Mouse (Mus musculus) midbrain, postnatal 0 days (tissue): ENCODE measurements around the gene Mthfd1l. TPM values are rescaled to one million over a fixed set of nuclear protein-coding genes. Genes with fewer than 3 reads are reported as not detected.
"Not testable (repeated sequence)": the region's sequence is repeated elsewhere in the genome, so short reads cannot be mapped to it uniquely, and the experiment has no call there.

ENCODE experiments used
- ATAC-seq: fragments of 200-750 bp; cut with Nextera tagmentation; 2 replicates; pipeline ENCODE4 v1.8.0; 2017; ENCODE audit warnings: moderate number of reproducible peaks, mild to moderate bottlenecking, moderate TSS enrichment, moderate library complexity; ENCODE audit not compliant: low FRiP score
- DNase-seq: peaks from one replicate; pipeline ENCODE4 v3.0.0-alpha.2; 2015; ENCODE audit warnings: low spot score
- H3K27ac ChIP-seq: fragments of 300-500 bp; sonication (generic); 2 replicates; pipeline ENCODE4 v1.5.1; 2014; ENCODE audit warnings: low read depth, mild to moderate bottlenecking, low read length, mixed read lengths
- H3K27me3 ChIP-seq: fragments of 300-500 bp; sonication (generic); 2 replicates; pipeline ENCODE4 v1.6.1; 2014; ENCODE audit warnings: low read length, control low read depth, mixed read lengths; ENCODE audit not compliant: insufficient read depth
- H3K36me3 ChIP-seq: fragments of 300-500 bp; sonication (generic); 2 replicates; pipeline ENCODE4 v1.6.1; 2014; ENCODE audit warnings: low read length, control low read depth, mixed read lengths; ENCODE audit not compliant: insufficient read depth
- H3K4me1 ChIP-seq: fragments of 300-500 bp; sonication (generic); 2 replicates; pipeline ENCODE4 v1.6.1; 2014; ENCODE audit warnings: mild to moderate bottlenecking, control low read depth, antibody characterized with exemption, low read length, mixed read lengths; ENCODE audit not compliant: insufficient read depth
- H3K4me2 ChIP-seq: fragments of 300-500 bp; sonication (generic); 2 replicates; pipeline ENCODE4 v1.6.1; 2014; ENCODE audit warnings: low read depth, mild to moderate bottlenecking, low read length, mixed read lengths; ENCODE audit not compliant: poor library complexity, severe bottlenecking
- H3K4me3 ChIP-seq: fragments of 300-500 bp; sonication (generic); 2 replicates; pipeline ENCODE4 v1.5.1; 2014; ENCODE audit warnings: low read depth, mild to moderate bottlenecking, low read length, moderate library complexity
- H3K9ac ChIP-seq: fragments of 300-500 bp; sonication (generic); replicated peaks from 2 replicates; pipeline ENCODE4 v1.6.1; 2014; ENCODE audit warnings: mild to moderate bottlenecking, low read length, moderate library complexity, mixed read lengths; ENCODE audit not compliant: poor library complexity, severe bottlenecking
- H3K9me3 ChIP-seq: fragments of 300-500 bp; sonication (generic); 2 replicates; pipeline ENCODE4 v1.6.1; 2016; ENCODE audit warnings: low read length, control low read depth
- CTCF ChIP-seq: IDR thresholded peaks from 2 replicates; pipeline ENCODE4 v1.5.1; 2016; ENCODE audit warnings: antibody characterized with exemption, mild to moderate bottlenecking
- WGBS: fragments of 180-500 bp; shearing (Covaris S2); extraction: QIAGEN DNeasy Blood & Tissue Kit; methylation state at CpG from one replicate; pipeline ENCODE4 v1.1.7; 2014; 5-methylcytosine and 5-hydroxymethylcytosine counted together
- polyA plus RNA-seq: library from polyadenylated mRNA; unstranded; fragments of >200 nt; fragmentation: Nextera tagmentation; extraction: Ambion mirVana; gene quantifications from 2 replicates; pipeline ENCODE4 v1.2.1, GENCODE M21; 2015
- total RNA-seq: library from RNA; depleted of rRNA; stranded (reverse); fragments of >200 nt; gene quantifications from 2 replicates; pipeline ENCODE4 v1.2.3, GENCODE M21; 2014

Mthfd1l gene
- total and polyA plus RNA-seq, 2 experiments from 2014 or later: 7.9 to 9.2 TPM

DNA sequence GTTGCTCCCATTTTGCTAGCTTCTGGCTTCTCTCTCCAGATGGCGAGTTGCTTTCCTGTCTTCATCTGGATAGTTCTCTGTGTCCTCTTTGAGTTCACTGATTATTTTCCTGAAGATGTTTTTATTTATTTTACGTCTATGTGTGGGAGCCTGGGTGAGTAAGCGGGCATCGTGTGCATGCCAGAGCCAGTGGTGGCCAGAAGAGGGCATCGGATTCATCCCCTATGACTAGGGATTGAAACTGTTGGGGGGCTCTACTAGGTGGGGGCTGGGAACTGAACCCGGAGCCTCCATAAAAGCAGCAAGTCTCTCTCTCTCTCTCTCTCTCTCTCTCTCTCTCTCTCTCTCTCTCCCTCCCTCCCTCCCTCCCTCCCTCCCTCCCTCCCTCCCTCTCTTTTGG is 227.0 kb downstream of the Mthfd1l start:
- no peak overlapping the region for H3K4me2 ChIP-seq
- 82% methylated on average over 6 of the region's 6 CpGs for WGBS

DNA sequence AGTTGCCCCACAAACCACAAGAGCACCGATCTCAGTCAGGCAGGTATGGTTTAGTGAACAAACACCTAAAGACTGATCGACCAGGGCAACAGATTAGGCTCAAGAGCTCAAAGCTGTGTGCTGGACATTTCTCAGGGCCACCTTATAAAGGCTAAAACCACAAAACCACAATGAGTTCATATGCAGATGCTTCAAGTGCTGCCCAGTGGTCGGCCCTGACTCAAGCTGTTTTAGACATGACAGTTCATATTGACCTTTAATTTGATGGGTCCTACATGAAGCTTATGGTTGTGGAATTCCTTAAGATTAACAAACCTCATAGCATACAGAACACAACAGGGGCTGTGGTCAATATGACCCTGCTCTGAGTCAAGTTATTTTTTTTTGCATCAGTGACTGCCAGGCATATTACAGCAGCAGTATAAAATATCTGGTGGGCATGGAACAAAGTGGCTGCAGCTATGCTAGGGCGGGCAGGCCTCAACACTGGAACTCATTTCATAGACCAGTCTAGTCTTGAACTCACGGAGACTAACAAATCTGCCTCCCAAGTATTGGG is 227.7 kb downstream of the Mthfd1l start:
- Histone ChIP-seq H3K36me3 (no peaks in the 10 kb centered on the region), H3K9ac (no peak overlapping the region), H3K4me2 (no peak overlapping the region), H3K27ac (no peak overlapping the region), H3K9me3 (no peaks in the 10 kb centered on the region), H3K27me3 (no peaks in the 10 kb centered on the region), H3K4me3 (no peak overlapping the region), H3K4me1 (no peaks in the 10 kb centered on the region)
- TF ChIP-seq CTCF: no peak
- ATAC-seq (no peak), DNase-seq (no peak)
- WGBS: 86% methylated on average over 5 of the region's 5 CpGs

More for the DNA sequence above, 227.0 kb downstream of the Mthfd1l start:
- Histone ChIP-seq H3K9me3 (no peaks in the 10 kb centered on the region), H3K9ac (no peak overlapping the region), H3K4me3 (no peak overlapping the region), H3K36me3 (no peaks in the 10 kb centered on the region), H3K27ac (no peak overlapping the region), H3K27me3 (no peaks in the 10 kb centered on the region), H3K4me1 (no peaks in the 10 kb centered on the region)
- no peak for TF ChIP-seq CTCF
- DNase-seq (no peak), ATAC-seq (no peak)

DNA sequence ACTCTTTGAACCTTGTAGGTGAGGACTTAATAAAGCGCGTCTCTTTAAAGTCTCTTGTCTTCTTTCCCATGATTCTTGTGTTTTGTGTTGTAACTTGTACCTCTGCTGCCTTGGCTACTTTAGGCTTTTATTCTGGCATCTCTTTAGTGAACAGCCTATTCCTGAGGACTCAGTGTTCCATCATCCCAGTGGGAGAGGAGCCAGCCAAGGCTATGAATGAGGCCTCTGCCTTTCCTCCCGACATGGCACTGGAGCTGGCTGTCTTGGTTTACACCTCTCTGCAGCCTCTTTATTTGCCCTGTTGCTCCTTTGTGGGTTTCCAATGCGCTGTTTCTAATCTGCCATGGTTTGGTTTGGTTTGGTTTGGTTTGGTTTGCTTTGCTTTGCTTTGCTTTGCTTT is 228.2 kb downstream of the Mthfd1l start:
- no peak for TF ChIP-seq CTCF
- H3K9ac ChIP-seq: no peak overlapping the region
- no peaks in the 10 kb centered on the region for H3K36me3 ChIP-seq
- ATAC-seq (no peak), DNase-seq (no peak)
- H3K4me2 ChIP-seq: no peak overlapping the region
- no peak overlapping the region for H3K4me3 ChIP-seq
- no peak overlapping the region for H3K27ac ChIP-seq
- WGBS: 90% methylated on average over 4 of the region's 4 CpGs
- no peaks in the 10 kb centered on the region for H3K27me3 ChIP-seq
- no peaks in the 10 kb centered on the region for H3K4me1 ChIP-seq
- H3K9me3 ChIP-seq: no peaks in the 10 kb centered on the region

DNA sequence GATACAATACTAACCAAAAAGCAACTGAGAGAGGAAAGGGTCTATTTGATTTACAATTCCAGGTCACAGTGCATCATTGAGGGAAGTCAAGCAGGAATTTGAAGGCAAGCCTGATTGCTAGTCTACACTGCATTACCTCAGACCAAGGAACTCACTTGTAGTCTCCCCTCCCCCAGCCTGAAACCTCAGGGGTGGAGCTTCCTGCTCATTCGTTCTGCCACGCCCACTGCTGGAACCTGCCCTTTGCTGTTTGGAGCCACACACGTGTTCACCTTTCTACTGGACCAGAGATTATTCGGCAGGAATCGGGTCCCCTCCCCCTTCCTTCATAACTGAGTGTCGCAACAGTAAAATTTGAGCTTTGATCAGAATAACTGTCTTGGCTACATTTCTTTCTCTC is 230.7 kb downstream of the Mthfd1l start:
- H3K36me3 ChIP-seq, H3K9me3 ChIP-seq, DNase-seq, ATAC-seq, H3K27me3 ChIP-seq, H3K9ac ChIP-seq, H3K4me3 ChIP-seq, H3K27ac ChIP-seq, H3K4me2 ChIP-seq, H3K4me1 ChIP-seq: not testable (repeated sequence)
- WGBS: 68% methylated on average over 5 of the region's 6 CpGs

DNA sequence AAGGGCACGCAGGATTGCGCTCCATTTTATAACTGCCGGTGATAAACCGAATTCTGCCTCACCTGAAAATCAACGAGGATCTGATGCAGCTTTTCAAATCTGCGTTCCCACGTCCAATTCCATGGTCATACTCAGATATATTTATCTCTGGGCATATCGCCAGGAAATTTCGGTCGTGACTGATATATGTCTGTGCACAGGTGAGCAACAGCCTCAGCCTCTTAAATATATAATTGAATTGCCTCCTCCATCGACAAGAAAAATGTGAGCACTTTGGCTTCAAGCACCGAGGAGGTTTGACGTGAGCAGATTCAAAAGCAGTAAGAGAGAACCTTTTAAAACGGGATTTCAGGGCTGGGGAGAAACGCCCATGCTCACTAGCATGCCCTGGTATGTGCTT is 236.1 kb downstream of the Mthfd1l start:
- Histone ChIP-seq H3K4me1 (no peaks in the 10 kb centered on the region), H3K9me3 (no peaks in the 10 kb centered on the region)

DNA sequence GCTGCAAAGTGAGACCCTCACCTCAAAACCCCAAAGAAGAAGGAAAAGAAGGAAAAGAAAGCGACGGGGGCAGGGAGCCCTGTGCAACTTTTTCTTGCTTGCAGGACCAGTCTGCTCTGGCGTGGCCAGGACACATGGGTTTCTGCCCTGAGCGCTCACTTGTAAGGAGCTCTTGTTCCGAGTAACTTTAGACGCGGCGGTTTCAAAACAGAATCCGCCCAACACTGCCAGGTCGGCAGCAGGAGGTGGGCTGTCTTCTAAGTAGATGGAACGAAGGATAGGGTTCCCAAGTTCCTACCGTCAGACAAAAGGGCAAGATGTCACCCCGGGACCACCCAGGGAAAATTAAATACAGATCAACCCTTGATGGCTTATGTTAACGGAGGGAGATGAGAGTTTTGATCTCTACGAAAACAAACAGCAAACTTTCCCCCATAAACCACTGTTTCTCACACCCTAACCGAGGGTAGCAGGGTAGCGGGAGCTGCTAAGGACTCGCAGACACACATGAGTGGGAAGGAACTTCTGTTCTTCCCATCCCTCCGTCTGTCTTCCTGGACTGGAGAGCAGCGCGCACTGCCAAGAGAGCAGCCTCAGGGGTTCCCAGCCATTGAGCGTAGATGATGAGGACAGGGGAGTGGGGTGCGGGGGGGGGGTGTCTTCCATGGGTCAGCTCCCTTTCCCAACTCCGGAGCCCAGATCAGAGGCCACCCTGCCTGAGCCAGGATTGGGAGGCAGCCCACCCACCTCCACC is 237.6 kb downstream of the Mthfd1l start:
- no peak for ATAC-seq
- H3K4me2 ChIP-seq: no peak overlapping the region

More for the DNA sequence above, 236.1 kb downstream of the Mthfd1l start:
- Histone ChIP-seq H3K4me3 (no peak overlapping the region), H3K27ac (no peak overlapping the region), H3K4me2 (no peak overlapping the region), H3K27me3 (no peaks in the 10 kb centered on the region), H3K9ac (no peak overlapping the region), H3K36me3 (no peaks in the 10 kb centered on the region)
- 85% methylated on average over 15 of the region's 15 CpGs for WGBS
- ATAC-seq: no peak
- TF ChIP-seq CTCF: no peak
- no peak for DNase-seq

More for the DNA sequence above, 237.6 kb downstream of the Mthfd1l start:
- H3K36me3 ChIP-seq: no peaks in the 10 kb centered on the region
- WGBS: 46% methylated on average over 24 of the region's 24 CpGs
- no peak overlapping the region for H3K9ac ChIP-seq
- no peaks in the 10 kb centered on the region for H3K4me1 ChIP-seq
- no peak overlapping the region for H3K27ac ChIP-seq
- no peaks in the 10 kb centered on the region for H3K27me3 ChIP-seq
- DNase-seq: no peak
- no peaks in the 10 kb centered on the region for H3K9me3 ChIP-seq
- H3K4me3 ChIP-seq: no peak overlapping the region
- TF ChIP-seq CTCF: no peak
